Mouse (Mus musculus): ENCODE data around the gene Zfp607a. TPM values are rescaled to one million over a fixed set of nuclear protein-coding genes. Genes with fewer than 3 reads are reported as not detected.
A peak's percentile ranks its signal among the peaks of the same experiment; 100 is the strongest.
"Not testable (repeated sequence)": the region's sequence is repeated elsewhere in the genome, so short reads cannot be mapped to it uniquely, and the experiment has no call there.

Zfp607a gene
- total and polyA plus RNA-seq, 3 experiments: 0.47 to 3.4 (median 2.5) TPM

- H3K36me3 ChIP-seq (ENCODE audit: control insufficient read depth, insufficient read depth, low read length): peaks cover 2% of the 10 kb centered on the region
- intact Hi-C loops (cut with DNase I): loop anchor here (5.0 kb wide), 1 partner anchor 67 kb away; the partner anchor contains the start of gene Zfp974
- H3K4me3 ChIP-seq: peak overlapping the region; percentile 75
- H3K4me1 ChIP-seq (ENCODE audit: control insufficient read depth, insufficient read depth, low read length): peaks cover 5% of the 10 kb centered on the region; the same call in 1 of the 2 replicates
- peak overlapping the region; percentile 68 for H3K9ac ChIP-seq (ENCODE audit: low read depth, low read length)
- under 1% methylated on average over 22 of the region's 22 CpGs for WGBS
- no peaks in the 10 kb centered on the region for H3K27me3 ChIP-seq (ENCODE audit: control insufficient read depth, insufficient read depth, low read length)
- no peaks in the 10 kb centered on the region for H3K79me2 ChIP-seq (replicated peaks; ENCODE audit: control insufficient read depth, insufficient read depth, low read length)
- DNase-seq: peak; percentile 79 to 85
- peak overlapping the region; percentile 94 for H3K27ac ChIP-seq
- TF ChIP-seq EP300 (IDR thresholded peaks at IDR 0.05; ENCODE audit: insufficient read depth, low read depth, low read length) (no peak), POLR2A (IDR thresholded peaks at IDR 0.05; ENCODE audit: insufficient read depth, low read depth, low read length) (peak; percentile 80)
Observed at GRCm38 (mm10) chr7:27860396-27861235, 3.3 kb downstream of the Zfp607a start.

- 74% methylated on average over 5 of the region's 5 CpGs for WGBS
- H3K36me3 ChIP-seq (ENCODE audit: control insufficient read depth, insufficient read depth, low read length); H3K79me2 ChIP-seq (replicated peaks; ENCODE audit: control insufficient read depth, insufficient read depth, low read length); H3K4me3 ChIP-seq; H3K27me3 ChIP-seq (ENCODE audit: control insufficient read depth, insufficient read depth, low read length); DNase-seq; H3K4me1 ChIP-seq (ENCODE audit: control insufficient read depth, insufficient read depth, low read length); H3K9ac ChIP-seq (ENCODE audit: low read depth, low read length); H3K27ac ChIP-seq: not testable (repeated sequence)
- intact Hi-C loops (cut with DNase I): loop anchor here (5.0 kb wide), 1 partner anchor 65 kb away; the partner anchor contains the start of gene Zfp974
Observed at GRCm38 (mm10) chr7:27862578-27862977, 5.3 kb downstream of the Zfp607a start.

GRCm38 (mm10) chr7:27881721-27882120 lies 24.4 kb downstream of the Zfp607a start:
- no peak for DNase-seq
- H3K4me1 ChIP-seq (ENCODE audit: control insufficient read depth, insufficient read depth, low read length): no peaks in the 10 kb centered on the region
- H3K4me3 ChIP-seq: no peak overlapping the region
- H3K36me3 ChIP-seq (ENCODE audit: control insufficient read depth, insufficient read depth, low read length): no peaks in the 10 kb centered on the region; the same call in 1 of the 2 replicates
- H3K27me3 ChIP-seq (ENCODE audit: control insufficient read depth, insufficient read depth, low read length): no peaks in the 10 kb centered on the region
- intact Hi-C loops (cut with DNase I): no loop called here
- no peak for TF ChIP-seq CTCF (IDR thresholded peaks at IDR 0.05)
- no peak for TF ChIP-seq EP300 (IDR thresholded peaks at IDR 0.05; ENCODE audit: insufficient read depth, low read depth, low read length)
- TF ChIP-seq POLR2A (IDR thresholded peaks at IDR 0.05; ENCODE audit: insufficient read depth, low read depth, low read length): no peak
- H3K79me2 ChIP-seq (replicated peaks; ENCODE audit: control insufficient read depth, insufficient read depth, low read length): no peaks in the 10 kb centered on the region
- no peak overlapping the region for H3K27ac ChIP-seq
- no peak overlapping the region for H3K9ac ChIP-seq (ENCODE audit: low read depth, low read length)
- WGBS: 80% methylated on average over 4 of the region's 4 CpGs

GRCm38 (mm10) chr7:27900601-27901000 lies 43.3 kb downstream of the Zfp607a start:
- Histone ChIP-seq H3K4me1 (ENCODE audit: control insufficient read depth, insufficient read depth, low read length) (no peaks in the 10 kb centered on the region), H3K27me3 (ENCODE audit: control insufficient read depth, insufficient read depth, low read length) (no peaks in the 10 kb centered on the region), H3K4me3 (no peak overlapping the region), H3K79me2 (replicated peaks; ENCODE audit: control insufficient read depth, insufficient read depth, low read length) (no peaks in the 10 kb centered on the region), H3K36me3 (ENCODE audit: control insufficient read depth, insufficient read depth, low read length) (no peaks in the 10 kb centered on the region), H3K27ac (no peak overlapping the region), H3K9ac (ENCODE audit: low read depth, low read length) (no peak overlapping the region)
- intact Hi-C loops (cut with DNase I): no loop called here
- TF ChIP-seq POLR2A (IDR thresholded peaks at IDR 0.05; ENCODE audit: insufficient read depth, low read depth, low read length): no peak
- no peak for DNase-seq
- WGBS: 87% methylated on average over 4 of the region's 4 CpGs

- Histone ChIP-seq H3K36me3 (ENCODE audit: control insufficient read depth, insufficient read depth, low read length) (no peaks in the 10 kb centered on the region), H3K27me3 (ENCODE audit: control insufficient read depth, insufficient read depth, low read length) (no peaks in the 10 kb centered on the region), H3K9ac (ENCODE audit: low read depth, low read length) (no peak overlapping the region), H3K79me2 (replicated peaks; ENCODE audit: control insufficient read depth, insufficient read depth, low read length) (no peaks in the 10 kb centered on the region), H3K27ac (no peak overlapping the region), H3K4me1 (ENCODE audit: control insufficient read depth, insufficient read depth, low read length) (no peaks in the 10 kb centered on the region), H3K4me3 (no peak overlapping the region)
- WGBS: 77% methylated on average over 11 of the region's 11 CpGs
- no peak for TF ChIP-seq POLR2A (IDR thresholded peaks at IDR 0.05; ENCODE audit: insufficient read depth, low read depth, low read length)
- TF ChIP-seq EP300 (IDR thresholded peaks at IDR 0.05; ENCODE audit: insufficient read depth, low read depth, low read length): no peak
- TF ChIP-seq CTCF (IDR thresholded peaks at IDR 0.05): no peak
- DNase-seq: no peak
- intact Hi-C loops (cut with DNase I): no loop called here
Observed at GRCm38 (mm10) chr7:27905061-27905848, 47.9 kb downstream of the Zfp607a start.

GRCm38 (mm10) chr7:27910952-27911351 lies 53.6 kb downstream of the Zfp607a start:
- H3K36me3 ChIP-seq (ENCODE audit: control insufficient read depth, insufficient read depth, low read length); H3K9ac ChIP-seq (ENCODE audit: low read depth, low read length); H3K27me3 ChIP-seq (ENCODE audit: control insufficient read depth, insufficient read depth, low read length); H3K4me3 ChIP-seq; H3K79me2 ChIP-seq (replicated peaks; ENCODE audit: control insufficient read depth, insufficient read depth, low read length); H3K27ac ChIP-seq; intact Hi-C loops (cut with DNase I); DNase-seq; H3K4me1 ChIP-seq (ENCODE audit: control insufficient read depth, insufficient read depth, low read length): not testable (repeated sequence)
- WGBS: 93% methylated on average over 4 of the region's 4 CpGs

GRCm38 (mm10) chr7:27927041-27927440 lies 69.7 kb downstream of the Zfp607a start:
- 33% methylated on average over 4 of the region's 4 CpGs for WGBS
- H3K27me3 ChIP-seq (ENCODE audit: control insufficient read depth, insufficient read depth, low read length); H3K36me3 ChIP-seq (ENCODE audit: control insufficient read depth, insufficient read depth, low read length); H3K4me1 ChIP-seq (ENCODE audit: control insufficient read depth, insufficient read depth, low read length); H3K9ac ChIP-seq (ENCODE audit: low read depth, low read length); DNase-seq; H3K79me2 ChIP-seq (replicated peaks; ENCODE audit: control insufficient read depth, insufficient read depth, low read length); H3K27ac ChIP-seq; H3K4me3 ChIP-seq: not testable (repeated sequence)
- intact Hi-C loops (cut with DNase I): loop anchor here (5.0 kb wide), 1 partner anchor 65 kb away; no protein-coding TSS in a partner anchor

Measured in heart, adult 2 months (tissue).